Mouse (Mus musculus) natural killer cell, adult 2 months (primary cell): ENCODE measurements around the gene Npw.
A peak's percentile ranks its signal among the peaks of the same experiment; 100 is the strongest.

Source experiments
- DNase-seq, 2 experiments: peaks; one replicate each; pipeline ENCODE4 v3.0.0; 2022; ENCODE audit warnings: low spot score in 2 of 2

Npw gene

DNA sequence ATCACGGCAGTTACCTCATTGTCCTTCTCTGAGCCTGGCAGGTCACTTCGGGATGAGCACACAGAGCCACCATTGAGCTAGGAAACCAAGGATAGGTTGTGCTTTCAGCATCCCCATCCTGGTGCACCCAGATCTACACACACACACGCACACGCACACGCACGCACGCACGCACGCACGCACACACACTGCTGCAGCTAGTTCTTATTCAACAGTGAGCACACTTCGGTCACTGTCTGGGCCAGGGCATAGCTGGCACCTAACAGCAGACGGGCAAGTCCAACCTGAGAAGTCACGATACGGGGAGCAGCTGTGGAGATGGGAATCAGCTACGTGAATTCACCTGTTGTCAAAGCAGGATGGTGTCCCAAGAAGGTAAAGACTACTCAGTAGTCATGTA, 17.7 kb downstream of the Npw start:
- no peak for DNase-seq

DNA sequence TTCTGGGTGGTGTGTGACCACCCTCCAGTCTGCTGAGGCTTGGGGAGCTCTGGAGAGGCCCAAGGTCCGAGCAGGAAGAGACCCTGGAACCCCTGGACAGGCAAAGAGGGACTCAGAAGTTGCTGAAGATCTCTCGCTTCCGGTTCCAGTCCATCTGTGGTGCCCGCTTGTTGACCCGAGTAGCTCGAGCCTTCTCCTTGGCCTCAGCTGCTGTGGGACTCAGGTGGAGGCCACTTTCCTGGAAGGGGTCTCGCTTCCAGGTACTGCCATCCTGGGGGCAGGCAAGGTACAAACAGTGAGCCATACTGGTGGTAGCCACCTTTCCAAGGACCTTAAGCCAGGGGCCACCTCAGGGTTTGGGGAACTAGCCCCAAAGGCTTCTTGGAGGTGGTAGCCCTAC, 18.1 kb downstream of the Npw start:
- DNase-seq: no peak

DNA sequence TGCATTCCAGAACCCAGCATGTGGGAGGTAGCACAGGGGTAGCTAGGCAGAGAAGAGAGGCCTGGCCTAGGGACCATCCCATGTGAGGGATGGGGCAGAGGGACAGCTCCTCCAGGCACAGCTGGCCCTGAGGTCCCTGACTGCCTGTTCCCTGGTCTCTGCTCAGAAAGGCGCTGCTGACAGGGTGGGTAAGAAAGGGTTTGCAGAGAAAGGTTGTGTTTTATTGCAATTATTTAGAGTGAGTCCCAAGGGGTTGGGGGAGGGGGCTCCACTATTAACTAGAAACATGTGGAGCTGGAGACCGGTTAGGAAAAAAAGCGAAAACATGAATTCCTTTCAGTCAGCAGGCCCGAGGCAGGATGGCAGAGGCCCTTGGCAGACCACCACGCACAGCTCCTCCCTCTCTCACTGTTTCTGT, 18.7 kb downstream of the Npw start:
- DNase-seq: no peak

DNA sequence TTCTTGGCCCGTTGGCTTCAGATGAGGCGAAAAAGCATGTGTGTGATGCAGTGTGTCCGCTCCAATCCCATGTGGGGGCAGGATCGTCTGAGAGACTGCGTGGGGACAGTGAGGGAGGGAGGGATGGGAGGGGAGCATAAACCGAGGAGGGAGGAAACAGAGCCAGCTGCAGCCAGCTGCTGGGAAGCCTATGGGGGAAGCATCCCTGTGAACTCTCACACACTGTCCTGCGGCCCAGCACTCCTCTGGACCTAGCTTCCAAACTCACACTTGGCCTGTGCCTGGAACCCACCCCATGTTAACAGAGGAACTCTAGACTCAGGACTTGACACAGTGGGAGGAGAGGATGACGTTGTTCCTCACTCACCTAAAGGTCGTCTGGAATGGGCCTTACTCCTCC, 19.4 kb downstream of the Npw start:
- DNase-seq: no peak

DNA sequence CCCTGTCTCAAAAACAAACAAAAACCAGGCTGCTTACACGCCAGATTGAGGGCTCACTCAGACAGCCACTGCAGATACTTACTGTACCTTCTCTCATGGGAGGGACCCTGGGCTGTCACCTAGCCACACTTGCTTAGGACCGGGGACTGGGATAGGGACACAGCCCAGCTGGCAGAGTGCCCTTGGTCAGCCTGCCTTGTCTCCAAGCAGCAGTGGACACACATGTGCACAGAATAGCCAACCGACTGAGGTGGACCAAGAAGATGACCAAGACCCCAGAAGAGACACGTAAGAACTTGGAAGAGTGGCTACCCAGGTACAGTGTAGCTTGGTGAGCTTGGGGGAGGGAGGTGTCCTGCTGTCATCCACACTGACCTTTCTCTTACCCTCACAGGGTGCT, 20.0 kb downstream of the Npw start:
- DNase-seq: no peak

DNA sequence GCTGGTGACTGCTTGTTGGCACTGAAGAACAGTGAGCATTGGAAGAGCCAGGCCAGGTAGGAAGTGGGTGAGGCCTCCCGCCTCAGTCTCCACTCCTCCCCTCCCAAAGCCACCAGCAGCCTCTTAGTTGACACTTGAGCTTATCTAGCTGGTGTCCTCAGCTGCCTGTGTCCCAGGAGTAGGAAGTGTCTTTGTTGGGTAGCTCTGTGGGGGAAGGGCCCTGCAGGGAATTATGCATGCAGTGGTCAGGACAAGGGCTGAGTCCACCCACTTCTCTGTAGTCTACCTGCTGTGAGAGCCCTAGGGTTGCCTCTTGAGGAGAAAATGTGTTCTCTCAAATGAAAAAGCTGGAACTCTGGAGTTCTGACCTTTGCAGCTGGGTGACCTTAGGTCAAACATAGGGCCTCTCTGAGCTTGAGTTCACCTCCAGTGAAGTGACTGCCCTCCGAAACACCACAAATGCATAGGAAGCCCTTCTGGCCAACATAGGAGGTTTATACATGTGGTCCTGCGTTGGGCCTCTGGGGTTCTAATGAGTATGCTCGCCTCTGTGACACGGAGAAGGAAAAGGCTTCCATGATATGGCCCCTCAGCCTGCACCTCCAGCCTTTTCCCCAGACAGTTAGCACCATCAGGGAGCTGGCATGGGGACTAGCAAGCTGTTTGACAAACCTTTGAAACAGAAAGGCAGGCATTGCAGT, 21.3 kb downstream of the Npw start:
- no peak for DNase-seq

DNA sequence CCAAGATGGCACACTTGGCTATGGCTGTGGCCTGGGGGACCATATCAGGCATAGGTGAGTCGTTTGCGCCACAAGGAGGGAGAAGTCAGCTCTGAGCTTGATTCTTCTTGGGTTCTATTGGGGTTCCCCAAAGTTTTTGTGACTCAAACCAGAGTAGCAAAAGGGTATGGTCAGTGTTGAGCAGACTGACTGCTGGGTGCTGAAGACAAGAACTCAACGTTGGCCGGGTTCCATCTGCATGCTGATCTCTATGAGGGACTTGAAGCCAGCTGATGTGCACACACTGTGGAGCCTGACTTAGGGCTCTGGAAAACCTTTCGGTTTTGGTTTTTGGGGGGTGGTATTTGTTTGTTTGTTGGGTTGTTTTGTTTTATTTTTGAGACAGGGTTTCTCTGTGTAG, 22.6 kb downstream of the Npw start:
- no peak for DNase-seq

DNA sequence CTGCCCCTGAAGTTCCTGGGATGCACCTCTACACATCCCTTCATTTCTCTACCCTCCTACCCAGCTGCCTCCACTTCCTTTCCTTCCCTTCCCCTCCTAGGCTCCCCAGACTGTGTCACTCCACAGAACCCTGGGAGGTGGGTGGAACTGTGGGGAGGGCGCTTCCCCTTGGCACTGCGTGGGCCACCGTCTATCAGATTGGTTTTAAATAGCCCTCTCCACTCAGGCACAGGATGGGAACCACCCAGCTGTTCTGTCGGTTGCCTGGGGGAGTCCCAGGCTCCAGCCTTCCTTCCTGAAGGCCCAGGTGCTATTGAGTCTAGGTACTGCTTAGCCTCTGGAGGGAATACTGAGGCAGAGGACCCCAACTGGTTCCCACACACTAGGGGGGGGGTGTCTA, 23.2 kb downstream of the Npw start:
- no peak for DNase-seq

DNA sequence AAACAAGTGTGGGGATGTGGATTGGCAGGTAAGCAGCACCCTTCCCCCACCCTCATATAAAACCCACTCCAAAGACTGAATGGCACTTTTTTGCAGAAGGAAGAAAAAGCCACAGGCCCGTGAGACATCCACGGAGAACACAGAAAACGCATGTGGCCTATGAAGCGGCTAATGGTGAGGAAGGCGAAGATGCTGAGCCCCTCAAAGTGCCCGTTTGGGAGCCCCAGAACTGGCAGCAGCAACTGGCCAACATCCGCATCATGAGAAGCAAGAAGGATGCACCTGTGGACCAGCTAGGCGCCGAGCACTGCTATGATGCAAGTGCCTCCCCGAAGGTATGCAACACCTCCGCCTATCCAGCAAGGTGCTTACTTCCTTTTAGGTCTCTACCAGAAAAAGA, 24.4 kb downstream of the Npw start:
- no peak for DNase-seq

DNA sequence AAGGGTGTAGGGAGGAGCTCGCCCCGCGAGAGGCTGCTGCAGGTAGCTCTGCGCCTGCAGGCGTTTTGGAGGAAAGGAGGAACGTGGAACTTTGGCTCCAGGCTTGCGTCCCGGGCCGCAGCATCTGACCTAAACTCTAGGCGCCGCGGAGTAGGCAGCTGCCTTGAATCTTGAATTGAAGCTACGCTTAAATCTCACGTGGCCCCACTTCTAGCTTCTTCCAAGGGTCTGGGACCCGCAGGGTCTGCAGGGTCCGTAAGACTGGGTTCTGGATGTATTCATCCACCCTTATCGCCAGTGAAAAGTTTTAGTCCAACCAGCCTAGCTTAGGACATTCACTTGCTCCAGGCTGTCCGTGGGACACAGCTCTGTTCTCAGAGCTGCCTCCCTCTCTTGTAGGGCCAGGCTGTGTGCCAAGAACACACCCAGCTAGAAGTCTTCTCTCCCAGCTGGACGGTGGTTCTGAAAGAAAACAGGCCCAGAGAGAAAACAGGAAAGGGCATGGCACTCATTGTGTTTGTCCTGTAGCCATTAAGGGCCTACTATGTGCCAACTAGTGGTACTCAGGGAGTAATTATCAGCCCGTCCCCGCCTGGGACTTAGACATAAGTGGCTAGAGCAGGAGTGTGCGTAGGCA, 25.3 kb downstream of the Npw start:
- DNase-seq: no peak

DNA sequence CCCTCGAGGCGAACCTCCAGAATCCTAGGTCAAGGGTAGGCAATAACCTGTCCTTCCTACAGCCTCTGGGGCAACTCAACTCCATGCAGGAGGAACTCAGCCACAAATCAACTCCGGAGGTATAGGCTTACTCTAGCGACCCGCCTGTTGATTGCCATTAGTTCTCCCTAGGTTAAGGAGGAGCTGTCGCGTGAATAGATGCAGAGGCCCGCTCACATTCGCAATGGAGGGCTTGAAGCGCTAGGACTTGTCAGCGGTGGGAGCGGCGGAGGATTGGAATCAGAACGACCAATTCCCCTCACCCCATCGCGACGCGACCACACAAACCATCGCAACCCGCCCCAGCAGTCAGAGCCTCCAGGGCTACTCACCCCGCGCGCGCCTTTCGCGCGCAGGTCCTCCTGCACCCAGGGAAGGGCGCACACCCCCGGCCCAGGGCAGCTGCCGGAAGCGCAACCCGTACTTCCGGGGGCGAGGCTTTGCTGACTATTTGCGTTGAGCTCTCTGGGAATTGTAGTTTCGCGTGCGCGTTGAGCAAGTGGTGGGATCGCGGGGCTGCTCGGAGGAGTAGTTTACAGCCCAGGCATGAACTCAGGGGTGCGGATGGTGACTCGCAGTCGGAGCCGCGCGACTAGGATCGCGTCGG, 26.0 kb downstream of the Npw start, which contains the start of the genes Tsc2 and Nthl1:
Gene Tsc2, minus strand, starts transcription at position 464 of the 646 bp plus-strand sequence.
Gene Nthl1, plus strand, starts transcription at position 514 of the 646 bp plus-strand sequence.
- DNase-seq: peak; percentile 48 to 68

DNA sequence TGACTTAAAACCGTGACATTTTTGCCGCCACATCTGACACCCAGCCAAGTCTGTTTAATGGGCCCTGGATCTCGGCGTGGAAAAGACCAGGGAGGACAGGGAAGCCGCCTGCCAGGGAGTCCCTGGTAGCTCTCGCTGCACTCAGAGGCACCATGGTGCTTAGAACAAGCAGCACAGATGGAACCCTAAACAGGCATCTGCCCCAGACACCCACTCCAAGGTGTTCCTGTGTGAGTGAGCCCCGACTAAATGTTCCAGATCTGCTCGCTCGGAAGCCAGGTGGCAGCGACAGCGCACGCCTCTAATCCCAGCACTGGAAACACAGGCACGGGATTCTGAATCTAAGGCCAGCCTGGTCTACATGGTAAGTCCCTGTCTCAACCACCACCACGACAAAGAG, 28.2 kb downstream of the Npw start:
- no peak for DNase-seq

DNA sequence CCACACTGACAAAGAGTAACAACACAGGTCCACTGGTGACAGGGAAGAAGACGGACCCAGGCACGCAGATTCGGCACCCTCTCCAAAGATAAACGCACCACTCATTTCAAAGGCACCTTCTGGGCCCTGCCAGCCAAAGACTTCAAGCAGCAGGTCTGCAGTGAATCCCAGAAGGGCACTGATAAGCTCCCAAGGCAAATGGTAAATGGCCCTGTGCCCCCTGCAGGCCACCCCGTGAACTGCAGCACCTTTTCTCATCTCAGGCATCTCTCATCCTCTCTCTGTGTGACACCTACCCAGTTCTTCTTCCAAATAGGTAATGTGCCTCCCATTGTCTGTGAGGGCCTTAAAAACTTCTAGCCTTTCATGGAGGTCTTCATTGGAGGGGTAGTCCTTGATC, 29.6 kb downstream of the Npw start:
- peak; percentile 57 to 74 for DNase-seq

DNA sequence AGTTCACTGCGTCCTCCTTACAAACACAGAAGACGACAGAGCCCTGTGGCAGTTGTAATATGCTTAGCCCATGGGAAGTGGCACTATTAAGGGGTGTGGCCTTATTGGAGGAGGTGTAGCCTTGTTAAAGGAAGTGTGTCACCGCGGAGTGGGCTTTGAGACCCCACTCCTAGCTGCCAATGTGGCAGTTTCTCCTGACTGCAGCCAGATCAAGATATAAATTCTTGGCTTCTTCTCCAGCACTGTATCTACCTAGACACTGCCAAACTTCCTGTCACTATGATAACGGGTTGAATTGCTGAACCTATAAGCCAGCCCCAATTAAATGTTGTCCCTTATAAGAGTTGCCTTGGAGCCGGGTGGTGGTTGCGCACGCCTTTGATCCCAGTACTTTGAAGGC, 32.8 kb downstream of the Npw start:
- no peak for DNase-seq

DNA sequence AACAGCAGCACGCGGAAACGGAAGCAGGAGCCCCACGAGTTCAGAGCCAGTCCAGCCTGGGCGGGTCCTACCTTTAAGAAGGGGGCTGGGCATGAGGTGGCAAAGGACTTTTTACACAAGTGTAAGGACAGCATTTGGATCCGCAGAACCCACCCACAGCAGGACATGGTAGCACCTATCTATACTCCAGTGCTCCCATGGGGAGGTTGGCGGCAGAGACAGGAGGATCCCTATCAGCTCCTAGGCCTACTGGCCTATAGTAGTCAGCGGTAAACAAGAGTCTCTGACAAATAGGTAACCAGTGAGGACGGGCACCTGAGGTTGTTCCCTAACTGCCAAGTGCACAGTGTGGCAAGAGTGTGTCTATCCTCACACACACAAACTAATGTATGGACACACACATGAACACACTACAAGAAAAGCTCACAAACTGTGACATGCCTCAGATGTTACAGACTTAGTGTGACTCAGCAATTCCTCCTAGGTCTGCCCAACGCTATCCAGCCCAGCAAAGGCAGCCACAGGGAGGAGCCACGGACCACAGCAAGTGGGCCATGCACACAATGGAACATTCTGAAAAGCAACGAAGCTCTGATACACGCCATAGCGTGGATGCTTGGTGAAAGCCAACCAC, 40.6 kb downstream of the Npw start:
- DNase-seq: no peak

DNA sequence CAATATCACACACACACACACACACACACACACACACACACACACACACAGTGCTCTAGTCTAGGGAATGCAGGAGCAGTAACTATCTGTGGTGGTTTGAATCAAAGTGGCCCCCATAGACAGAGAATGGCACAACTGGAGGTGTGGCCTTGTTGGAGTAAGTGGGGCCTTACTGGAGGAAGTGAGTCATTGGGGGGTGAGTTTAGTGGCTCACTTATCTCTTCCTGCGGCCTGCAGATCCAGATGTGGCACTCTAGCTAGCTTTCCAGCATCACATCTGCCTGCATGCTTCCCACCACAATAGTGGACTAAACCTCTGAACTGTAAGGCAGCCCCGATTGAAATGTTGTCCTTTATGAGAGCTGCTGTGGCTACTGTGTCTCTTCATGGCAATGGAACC, 47.5 kb downstream of the Npw start:
- no peak for DNase-seq

DNA sequence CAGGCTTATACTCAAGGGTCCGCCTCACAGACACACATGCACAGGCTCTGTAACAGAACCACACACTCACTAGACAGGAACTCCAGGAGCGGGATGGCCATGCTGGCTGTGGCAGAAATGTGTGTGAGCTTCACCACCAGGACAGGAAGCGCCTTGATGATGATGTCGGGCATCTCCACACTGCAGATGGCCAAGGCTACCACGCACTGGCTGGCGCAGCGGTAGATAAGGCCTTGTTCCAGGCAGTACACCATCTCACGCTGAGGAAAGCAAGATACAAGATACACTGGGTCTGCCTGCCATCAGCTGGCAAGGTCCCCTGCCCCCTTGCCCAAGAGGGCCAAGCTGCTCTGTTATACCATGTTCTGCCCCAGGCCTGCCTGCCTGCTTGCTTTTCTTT, 49.4 kb downstream of the Npw start:
- no peak for DNase-seq

DNA sequence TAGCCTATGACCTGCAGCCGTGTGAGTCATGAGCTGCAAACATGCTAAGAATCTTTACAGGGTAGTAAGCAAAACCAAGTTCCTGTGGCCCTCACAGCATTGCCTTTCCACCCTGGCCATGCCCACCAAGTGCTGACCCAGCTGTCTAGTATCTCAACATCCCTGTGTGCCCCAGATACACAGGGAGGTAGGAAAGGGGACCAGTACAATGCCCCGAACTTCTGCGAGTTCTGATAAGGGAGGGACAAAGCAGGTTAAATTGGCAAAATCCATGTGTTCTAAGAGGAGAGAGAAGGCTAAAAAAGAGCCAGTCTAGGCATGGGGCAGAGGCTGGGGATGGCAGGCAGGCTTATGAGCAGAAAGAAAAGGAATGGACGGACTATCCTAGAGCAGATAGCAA, 49.9 kb downstream of the Npw start:
- no peak for DNase-seq
